Mouse (Mus musculus) midbrain, embryonic 14.5 days (tissue): Measurements from ENCODE around the gene Aff4. TPM values are rescaled to one million over a fixed set of nuclear protein-coding genes. Genes with fewer than 3 reads are reported as not detected.

Source experiments
- ATAC-seq: fragments of 200-750 bp; cut with Nextera tagmentation; 2 replicates; pipeline ENCODE4 v1.8.0; 2017; ENCODE audit warnings: moderate number of reproducible peaks, moderate library complexity; ENCODE audit not compliant: low FRiP score, low TSS enrichment
- DNase-seq: peaks from one replicate; pipeline ENCODE4 v3.0.0-alpha.2; 2015
- H3K27ac ChIP-seq: fragments of 300-500 bp; sonication (generic); replicated peaks from 2 replicates; pipeline ENCODE4 v1.5.1; 2014; ENCODE audit warnings: mild to moderate bottlenecking, low read depth, low read length, moderate library complexity
- H3K27me3 ChIP-seq: fragments of 300-500 bp; sonication (generic); 2 replicates; pipeline ENCODE4 v1.6.1; 2014; ENCODE audit warnings: low read length, control low read depth, mixed read lengths; ENCODE audit not compliant: control insufficient read depth, insufficient read depth
- H3K36me3 ChIP-seq: fragments of 300-500 bp; sonication (generic); 2 replicates; pipeline ENCODE4 v1.6.1; 2014; ENCODE audit warnings: low read length, control low read depth; ENCODE audit not compliant: control insufficient read depth, insufficient read depth
- H3K4me1 ChIP-seq: fragments of 300-500 bp; sonication (generic); 2 replicates; pipeline ENCODE4 v1.6.1; 2014; ENCODE audit warnings: mild to moderate bottlenecking, antibody characterized with exemption, low read length, control low read depth; ENCODE audit not compliant: control insufficient read depth, insufficient read depth
- H3K4me2 ChIP-seq: fragments of 300-500 bp; sonication (generic); 2 replicates; pipeline ENCODE4 v1.6.1; 2014; ENCODE audit warnings: mild to moderate bottlenecking, low read length, moderate library complexity
- H3K4me3 ChIP-seq: fragments of 300-500 bp; sonication (generic); replicated peaks from 2 replicates; pipeline ENCODE4 v1.5.1; 2014; ENCODE audit warnings: low read depth, low read length
- H3K9ac ChIP-seq: fragments of 300-500 bp; sonication (generic); replicated peaks from 2 replicates; pipeline ENCODE4 v1.6.1; 2014; ENCODE audit warnings: mild to moderate bottlenecking, low read length, moderate library complexity
- H3K9me3 ChIP-seq: fragments of 300-500 bp; sonication (generic); 2 replicates; pipeline ENCODE4 v1.6.1; 2016; ENCODE audit warnings: low read length, control low read depth, mixed read lengths; ENCODE audit not compliant: control insufficient read depth
- WGBS: fragments of 180-500 bp; shearing (Covaris S2); extraction: QIAGEN DNeasy Blood & Tissue Kit; methylation state at CpG from one replicate; pipeline ENCODE4 v1.1.7; 2014; 5-methylcytosine and 5-hydroxymethylcytosine counted together
- polyA plus RNA-seq: library from polyadenylated mRNA; unstranded; fragments of >200 nt; fragmentation: Nextera tagmentation; extraction: Ambion mirVana; gene quantifications from 2 replicates; pipeline ENCODE4 v1.2.1, GENCODE M21; 2014

Gene Aff4
- polyA plus RNA-seq, 1 experiment from 2014 or later = 105 TPM

DNA sequence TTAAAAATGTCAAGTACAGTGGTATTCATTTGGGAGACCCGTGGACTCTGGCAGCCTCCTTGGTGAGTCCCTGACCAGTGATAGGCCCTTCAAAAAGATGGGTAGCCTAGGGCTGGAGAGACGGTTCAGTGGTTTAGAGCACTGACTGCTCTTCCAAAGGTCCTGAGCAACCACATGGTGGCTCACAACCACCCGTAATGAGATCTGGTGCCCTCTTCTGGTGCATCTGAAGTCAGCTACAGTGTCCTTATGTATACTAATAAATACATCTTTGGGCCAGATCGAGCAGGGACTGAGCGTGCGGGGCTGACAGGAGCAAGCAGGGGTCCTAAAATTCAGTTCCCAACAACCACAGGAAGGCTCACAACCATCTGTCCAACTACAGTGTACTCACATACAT is 93.2 kb downstream of the Aff4 start:
- Histone ChIP-seq H3K9ac (no peak overlapping the region), H3K4me1 (no peaks in the 10 kb centered on the region), H3K27me3 (no peaks in the 10 kb centered on the region), H3K4me3 (no peak overlapping the region), H3K9me3 (no peaks in the 10 kb centered on the region), H3K27ac (no peak overlapping the region), H3K4me2 (no peak overlapping the region), H3K36me3 (no peaks in the 10 kb centered on the region)
- DNase-seq (no peak), ATAC-seq (no peak)
- WGBS = 38% methylated on average over 6 of the region's 6 CpGs

DNA sequence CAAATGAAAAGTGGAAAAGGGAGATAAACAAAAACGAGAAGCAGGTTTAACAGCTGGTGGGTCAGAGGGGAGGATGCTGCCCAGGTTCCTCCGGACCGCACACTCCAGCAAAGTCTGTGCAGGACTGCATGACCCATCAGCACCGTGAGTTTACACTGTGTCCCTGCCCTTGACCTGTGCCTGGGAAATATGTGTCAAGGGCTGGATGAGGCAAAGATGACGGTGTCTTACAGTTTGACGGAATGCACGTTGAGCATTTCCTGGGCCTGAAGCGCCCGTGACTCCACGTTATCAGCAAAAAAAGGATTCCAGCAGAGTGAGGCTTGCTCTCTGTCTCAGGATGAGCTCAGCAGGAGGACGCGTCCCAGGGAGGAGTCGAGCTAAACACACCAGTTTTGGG is 94.9 kb downstream of the Aff4 start:
- DNase-seq (no peak), ATAC-seq (no peak)
- H3K27me3 ChIP-seq = no peaks in the 10 kb centered on the region
- no peak overlapping the region for H3K27ac ChIP-seq
- H3K4me2 ChIP-seq = no peak overlapping the region
- H3K4me3 ChIP-seq = no peak overlapping the region
- no peaks in the 10 kb centered on the region for H3K9me3 ChIP-seq
- H3K9ac ChIP-seq = no peak overlapping the region
- H3K4me1 ChIP-seq = no peaks in the 10 kb centered on the region
- WGBS = 64% methylated on average over 13 of the region's 13 CpGs
- H3K36me3 ChIP-seq = no peaks in the 10 kb centered on the region

DNA sequence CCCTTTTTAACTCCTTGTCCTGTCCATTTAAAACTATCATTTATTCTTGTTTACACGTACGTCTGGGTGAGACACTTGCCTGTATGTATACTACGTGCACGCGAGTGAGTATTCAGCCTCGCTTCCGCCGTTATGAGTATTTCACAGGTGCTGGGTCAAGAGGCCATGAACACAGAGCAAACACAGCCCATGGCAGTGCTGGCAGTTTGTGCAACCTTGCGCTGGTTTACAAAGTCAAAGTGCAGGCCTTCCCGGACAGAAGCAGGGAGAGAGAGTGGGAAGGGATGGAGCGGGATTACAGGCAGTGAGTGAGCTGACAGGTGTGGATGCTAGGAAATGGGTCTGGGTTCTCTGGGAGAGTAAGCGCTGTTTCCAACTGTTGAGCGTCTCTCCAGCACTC is 95.5 kb downstream of the Aff4 start:
- no peak overlapping the region for H3K27ac ChIP-seq
- no peak overlapping the region for H3K9ac ChIP-seq
- 90% methylated on average over 13 of the region's 13 CpGs for WGBS

DNA sequence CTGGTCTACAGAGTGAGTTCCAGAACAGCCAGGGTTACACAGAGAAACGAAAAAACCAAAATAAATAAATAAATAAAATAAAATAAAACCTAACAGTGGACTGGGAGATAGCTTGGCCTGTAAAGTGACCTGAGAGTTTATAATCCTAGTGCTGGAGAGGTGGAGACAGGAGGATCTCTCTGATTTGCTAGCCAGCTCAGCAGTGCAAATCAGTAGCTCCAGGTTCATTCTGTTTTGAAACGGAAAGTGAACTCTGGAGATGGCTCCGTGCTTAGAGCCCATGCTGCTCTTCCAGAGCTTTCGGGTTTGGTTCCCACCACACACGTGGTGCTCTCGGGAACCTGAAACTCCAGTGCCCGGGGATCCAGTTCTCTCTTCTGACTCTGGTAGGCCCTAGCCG is 97.4 kb downstream of the Aff4 start:
- Histone ChIP-seq H3K36me3 (no peaks in the 10 kb centered on the region), H3K27ac (no peak overlapping the region), H3K4me1 (no peaks in the 10 kb centered on the region), H3K9me3 (no peaks in the 10 kb centered on the region), H3K9ac (no peak overlapping the region), H3K4me2 (no peak overlapping the region), H3K4me3 (no peak overlapping the region), H3K27me3 (no peaks in the 10 kb centered on the region)
- 88% methylated on average over 8 of the region's 8 CpGs for WGBS
- DNase-seq (no peak), ATAC-seq (no peak)

More for the DNA sequence above, 95.5 kb downstream of the Aff4 start:
- Histone ChIP-seq H3K4me1 (no peaks in the 10 kb centered on the region), H3K27me3 (no peaks in the 10 kb centered on the region), H3K36me3 (no peaks in the 10 kb centered on the region), H3K4me3 (no peak overlapping the region), H3K9me3 (no peaks in the 10 kb centered on the region), H3K4me2 (no peak overlapping the region)
- DNase-seq = no peak
- ATAC-seq = no peak

DNA sequence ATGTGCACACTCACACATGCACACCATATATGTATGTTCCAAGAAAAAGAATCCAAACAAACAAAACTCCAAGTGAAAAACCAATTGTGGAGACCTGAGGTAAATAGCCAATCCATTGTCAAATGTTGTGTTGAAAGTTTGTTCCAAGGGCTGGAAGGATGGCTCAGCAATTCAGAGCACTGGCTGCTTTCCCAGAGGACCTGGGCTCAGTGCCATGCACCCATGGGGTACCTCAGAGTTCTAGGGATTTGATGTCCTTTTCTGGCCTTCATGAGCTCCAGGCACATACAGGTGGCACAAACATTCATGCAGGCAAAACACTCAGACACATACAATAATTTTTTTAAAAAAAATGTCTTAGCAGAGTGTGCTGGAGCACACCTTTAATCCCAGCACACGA is 97.9 kb downstream of the Aff4 start:
- no peak overlapping the region for H3K4me2 ChIP-seq
- ATAC-seq (no peak), DNase-seq (no peak)
- H3K9ac ChIP-seq = no peak overlapping the region
- 91% methylated on average over 1 of the region's 1 CpGs for WGBS
- no peaks in the 10 kb centered on the region for H3K4me1 ChIP-seq
- H3K4me3 ChIP-seq = no peak overlapping the region
- no peaks in the 10 kb centered on the region for H3K36me3 ChIP-seq
- H3K9me3 ChIP-seq = no peaks in the 10 kb centered on the region
- no peaks in the 10 kb centered on the region for H3K27me3 ChIP-seq
- H3K27ac ChIP-seq = no peak overlapping the region

DNA sequence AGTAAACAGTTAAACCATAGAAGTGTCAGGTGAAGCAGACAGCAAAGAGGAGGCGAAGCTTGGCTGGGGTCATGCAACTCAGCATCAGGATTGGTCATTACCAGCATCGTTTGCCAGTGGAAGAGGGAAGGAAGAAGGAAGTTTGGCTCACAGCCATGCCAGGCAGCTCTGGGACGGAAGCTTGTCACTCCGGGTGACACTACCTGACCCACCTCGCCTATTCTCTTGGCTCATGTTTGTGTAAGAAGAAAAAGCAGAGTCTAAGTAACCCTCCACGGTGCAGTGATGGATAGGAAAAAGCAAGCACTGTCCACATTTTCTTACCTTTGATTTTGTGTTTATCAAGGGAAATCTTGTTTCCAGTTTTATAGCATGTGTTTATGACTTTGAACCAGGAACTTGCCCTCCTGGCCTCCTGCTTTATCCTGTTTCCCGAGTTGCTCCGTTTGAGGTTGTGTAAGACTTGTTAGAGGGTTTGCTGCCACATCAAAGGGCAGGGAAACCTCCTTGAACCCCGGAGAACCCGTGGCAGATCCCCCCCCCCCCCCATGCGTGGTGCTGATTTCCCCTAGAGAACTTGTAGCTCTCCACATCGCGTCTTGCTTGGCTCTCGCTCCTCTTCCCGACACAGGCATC is 99.6 kb downstream of the Aff4 start:
- Histone ChIP-seq H3K9me3 (no peaks in the 10 kb centered on the region), H3K36me3 (no peaks in the 10 kb centered on the region), H3K9ac (no peak overlapping the region), H3K4me1 (no peaks in the 10 kb centered on the region), H3K27me3 (no peaks in the 10 kb centered on the region), H3K4me3 (no peak overlapping the region), H3K27ac (no peak overlapping the region), H3K4me2 (no peak overlapping the region)
- no peak for DNase-seq
- no peak for ATAC-seq
- 66% methylated on average over 15 of the region's 15 CpGs for WGBS

DNA sequence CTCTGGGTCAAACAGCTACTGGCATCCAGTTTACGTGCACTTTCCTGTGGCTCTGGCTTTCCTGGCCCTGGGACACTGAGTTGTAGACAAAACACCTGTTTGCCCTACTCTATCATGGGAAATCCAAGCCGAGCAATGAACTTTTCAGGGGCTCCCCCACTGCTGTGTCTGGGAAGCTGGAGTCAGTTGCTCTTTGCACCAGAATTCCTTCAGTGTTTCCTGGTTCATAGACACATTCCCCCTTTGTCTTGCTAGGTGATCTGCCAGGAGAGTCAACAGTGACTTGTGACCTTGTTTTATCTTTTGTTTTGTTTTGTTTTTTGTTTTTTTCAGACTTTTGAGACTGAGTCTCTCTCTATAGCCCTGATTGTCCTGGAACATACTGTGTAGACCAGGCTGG is 100.7 kb downstream of the Aff4 start:
- no peak overlapping the region for H3K27ac ChIP-seq
- no peaks in the 10 kb centered on the region for H3K4me1 ChIP-seq
- WGBS = 75% methylated on average over 2 of the region's 2 CpGs
- H3K4me3 ChIP-seq = no peak overlapping the region
- H3K9ac ChIP-seq = no peak overlapping the region
- no peak overlapping the region for H3K4me2 ChIP-seq
- DNase-seq (no peak), ATAC-seq (no peak)
- no peaks in the 10 kb centered on the region for H3K9me3 ChIP-seq
- H3K36me3 ChIP-seq = no peaks in the 10 kb centered on the region
- H3K27me3 ChIP-seq = peaks cover 6% of the 10 kb centered on the region

DNA sequence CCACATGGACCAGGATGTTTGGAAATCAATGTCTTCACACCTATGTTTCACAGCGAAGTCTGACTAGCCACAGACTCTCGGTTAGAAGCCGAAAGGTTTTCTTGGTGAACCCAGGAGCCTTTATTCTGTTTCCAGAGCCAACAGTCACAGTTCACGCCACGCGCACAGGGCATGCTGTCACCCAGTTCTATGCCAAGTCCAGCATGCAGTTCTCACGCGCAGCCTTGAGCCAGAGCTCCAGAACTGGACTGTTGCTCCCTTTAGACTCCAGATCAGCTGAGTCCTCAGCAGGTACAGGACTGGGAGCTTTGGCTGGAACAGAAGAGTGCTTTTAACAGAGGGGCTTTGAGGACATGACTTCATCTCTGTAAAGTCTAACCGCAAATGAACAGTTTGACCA is 101.8 kb downstream of the Aff4 start:
- ATAC-seq (no peak), DNase-seq (no peak)
- H3K27ac ChIP-seq = no peak overlapping the region
- H3K27me3 ChIP-seq = peaks cover 14% of the 10 kb centered on the region
- 95% methylated on average over 9 of the region's 9 CpGs for WGBS
- H3K36me3 ChIP-seq = no peaks in the 10 kb centered on the region
- H3K4me2 ChIP-seq = no peak overlapping the region
- no peak overlapping the region for H3K9ac ChIP-seq
- 0 out of 2 replicates have a peak, but pooled peaks cover 3% of the 10 kb centered on the region for H3K4me1 ChIP-seq
- H3K4me3 ChIP-seq = no peak overlapping the region
- no peaks in the 10 kb centered on the region for H3K9me3 ChIP-seq

DNA sequence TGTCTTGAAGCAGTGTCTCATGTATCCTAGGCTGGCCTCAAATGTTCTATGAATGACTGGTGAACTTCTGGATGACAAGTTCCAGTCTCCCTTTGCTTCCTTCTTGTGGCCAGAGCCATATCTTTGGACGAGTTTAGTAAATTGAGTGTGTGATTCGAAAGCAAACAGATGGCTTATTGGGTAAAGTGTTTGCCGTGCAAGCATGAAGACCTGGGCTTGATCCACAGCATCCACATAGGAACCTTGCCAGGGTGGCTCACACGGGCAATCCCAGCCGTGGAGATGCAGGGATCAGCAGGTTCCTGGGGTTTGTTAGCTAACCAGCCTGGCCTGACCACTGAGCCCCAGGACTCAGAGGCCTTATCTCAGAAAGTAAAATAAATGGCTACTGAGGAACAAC is 102.4 kb downstream of the Aff4 start:
- peaks cover 21% of the 10 kb centered on the region for H3K27me3 ChIP-seq
- H3K4me2 ChIP-seq = no peak overlapping the region
- no peaks in the 10 kb centered on the region for H3K9me3 ChIP-seq
- H3K36me3 ChIP-seq = no peaks in the 10 kb centered on the region
- WGBS = 88% methylated on average over 5 of the region's 5 CpGs
- DNase-seq (no peak), ATAC-seq (no peak)
- no peak overlapping the region for H3K4me3 ChIP-seq
- no peak overlapping the region for H3K9ac ChIP-seq
- no peak overlapping the region for H3K27ac ChIP-seq
- H3K4me1 ChIP-seq = 0 out of 2 replicates have a peak, but pooled peaks cover 3% of the 10 kb centered on the region
